Mouse (Mus musculus) midbrain, embryonic 14.5 days (tissue): ENCODE results near the gene Itgal. TPM values are rescaled to one million over a fixed set of nuclear protein-coding genes. Genes with fewer than 3 reads are reported as not detected.
"Not testable (repeated sequence)": the region's sequence is repeated elsewhere in the genome, so short reads cannot be mapped to it uniquely, and the experiment has no call there.

ENCODE experiments used
- ATAC-seq: fragments of 200-750 bp; cut with Nextera tagmentation; 2 replicates; pipeline ENCODE4 v1.8.0; 2017; ENCODE audit warnings: moderate number of reproducible peaks, moderate library complexity; ENCODE audit not compliant: low FRiP score, low TSS enrichment
- DNase-seq: peaks from one replicate; pipeline ENCODE4 v3.0.0-alpha.2; 2015
- H3K27ac ChIP-seq: fragments of 300-500 bp; sonication (generic); replicated peaks from 2 replicates; pipeline ENCODE4 v1.5.1; 2014; ENCODE audit warnings: mild to moderate bottlenecking, low read depth, low read length, moderate library complexity
- H3K27me3 ChIP-seq: fragments of 300-500 bp; sonication (generic); 2 replicates; pipeline ENCODE4 v1.6.1; 2014; ENCODE audit warnings: low read length, control low read depth, mixed read lengths; ENCODE audit not compliant: control insufficient read depth, insufficient read depth
- H3K36me3 ChIP-seq: fragments of 300-500 bp; sonication (generic); 2 replicates; pipeline ENCODE4 v1.6.1; 2014; ENCODE audit warnings: low read length, control low read depth; ENCODE audit not compliant: control insufficient read depth, insufficient read depth
- H3K4me1 ChIP-seq: fragments of 300-500 bp; sonication (generic); 2 replicates; pipeline ENCODE4 v1.6.1; 2014; ENCODE audit warnings: mild to moderate bottlenecking, antibody characterized with exemption, low read length, control low read depth; ENCODE audit not compliant: control insufficient read depth, insufficient read depth
- H3K4me2 ChIP-seq: fragments of 300-500 bp; sonication (generic); 2 replicates; pipeline ENCODE4 v1.6.1; 2014; ENCODE audit warnings: mild to moderate bottlenecking, low read length, moderate library complexity
- H3K4me3 ChIP-seq: fragments of 300-500 bp; sonication (generic); replicated peaks from 2 replicates; pipeline ENCODE4 v1.5.1; 2014; ENCODE audit warnings: low read depth, low read length
- H3K9ac ChIP-seq: fragments of 300-500 bp; sonication (generic); replicated peaks from 2 replicates; pipeline ENCODE4 v1.6.1; 2014; ENCODE audit warnings: mild to moderate bottlenecking, low read length, moderate library complexity
- H3K9me3 ChIP-seq: fragments of 300-500 bp; sonication (generic); 2 replicates; pipeline ENCODE4 v1.6.1; 2016; ENCODE audit warnings: low read length, control low read depth, mixed read lengths; ENCODE audit not compliant: control insufficient read depth
- WGBS: fragments of 180-500 bp; shearing (Covaris S2); extraction: QIAGEN DNeasy Blood & Tissue Kit; methylation state at CpG from one replicate; pipeline ENCODE4 v1.1.7; 2014; 5-methylcytosine and 5-hydroxymethylcytosine counted together
- polyA plus RNA-seq: library from polyadenylated mRNA; unstranded; fragments of >200 nt; fragmentation: Nextera tagmentation; extraction: Ambion mirVana; gene quantifications from 2 replicates; pipeline ENCODE4 v1.2.1, GENCODE M21; 2014

Gene Itgal
- polyA plus RNA-seq, 1 experiment from 2014 or later: 0.39 TPM

DNA sequence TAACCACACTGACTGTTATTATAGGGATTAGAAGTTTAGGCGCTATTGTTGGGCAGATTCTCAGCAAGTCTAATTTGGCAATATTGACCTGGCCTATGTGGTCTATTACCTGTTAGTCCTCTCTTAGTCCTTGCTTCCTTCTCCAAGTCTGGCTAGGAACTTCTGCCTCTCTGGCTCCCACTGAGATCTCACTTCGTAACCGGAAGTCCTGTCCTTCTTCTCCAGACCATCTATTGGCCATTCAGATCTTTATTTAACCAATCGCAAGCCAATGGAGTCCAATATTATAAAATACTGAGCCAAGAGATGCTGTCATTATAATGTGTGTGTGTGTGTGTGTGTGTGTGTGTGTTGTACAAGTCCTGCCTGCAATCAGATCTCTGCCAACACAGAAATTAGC lies 68.1 kb downstream of the Itgal start:
- H3K9ac ChIP-seq: 0 out of 2 replicates have a peak overlapping the region, but pooled peaks have one; percentile 52
- no peaks in the 10 kb centered on the region for H3K36me3 ChIP-seq
- no peak for ATAC-seq
- peak; percentile 39 for DNase-seq
- peak overlapping the region; percentile 45; the same call in 1 of the 2 replicates for H3K27ac ChIP-seq
- WGBS: 47% methylated on average over 4 of the region's 4 CpGs
- peak overlapping the region; percentile 31 for H3K4me3 ChIP-seq
- H3K4me1 ChIP-seq: peaks cover 10% of the 10 kb centered on the region; the same call in 1 of the 2 replicates
- H3K27me3 ChIP-seq: no peaks in the 10 kb centered on the region; the same call in 1 of the 2 replicates
- peak overlapping the region; percentile 60 for H3K4me2 ChIP-seq
- H3K9me3 ChIP-seq: no peaks in the 10 kb centered on the region

DNA sequence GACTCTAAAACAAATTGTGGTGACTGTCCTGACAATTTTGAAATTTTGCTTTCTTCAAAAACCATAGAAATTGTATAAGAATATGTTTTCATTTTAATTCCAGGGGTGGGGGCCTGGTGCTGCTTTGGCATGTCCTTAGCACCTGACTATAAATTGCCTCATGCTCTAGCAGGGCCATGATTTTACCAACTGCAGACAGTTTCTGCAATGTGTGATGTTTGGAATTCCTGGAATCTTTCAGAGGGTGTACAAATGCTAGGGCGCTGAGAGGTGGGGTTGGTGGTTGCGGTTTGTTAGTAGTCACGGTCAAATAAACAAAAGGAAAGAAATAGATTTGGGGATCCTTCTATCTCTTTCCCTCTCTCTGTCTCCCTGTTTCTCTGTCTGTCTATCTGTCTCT lies 70.2 kb downstream of the Itgal start:
- Histone ChIP-seq H3K27me3 (no peaks in the 10 kb centered on the region), H3K27ac (no peak overlapping the region), H3K4me3 (no peak overlapping the region), H3K4me2 (no peak overlapping the region), H3K4me1 (peaks cover 10% of the 10 kb centered on the region; the same call in 1 of the 2 replicates), H3K9me3 (no peaks in the 10 kb centered on the region), H3K36me3 (no peaks in the 10 kb centered on the region), H3K9ac (no peak overlapping the region)
- DNase-seq (no peak), ATAC-seq (no peak)
- 92% methylated on average over 3 of the region's 3 CpGs for WGBS

DNA sequence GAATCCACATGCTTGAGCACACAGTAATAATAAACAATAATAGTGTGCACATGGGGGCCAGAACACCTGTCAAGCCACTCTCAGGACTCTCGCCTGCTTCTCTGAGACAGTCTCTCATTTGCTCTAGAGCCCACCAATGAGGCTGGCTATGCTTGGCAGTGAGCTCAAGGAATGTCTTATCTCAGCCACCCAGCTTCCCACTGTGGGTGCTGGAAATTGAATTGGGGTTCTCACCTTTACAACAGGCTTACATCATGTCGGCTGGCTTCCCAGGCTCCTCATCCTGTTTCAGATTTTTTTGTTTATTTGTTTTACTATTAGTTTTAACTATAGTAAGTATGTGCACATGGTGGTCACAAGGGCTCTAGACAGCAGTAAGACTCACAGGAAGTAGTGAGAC lies 75.2 kb downstream of the Itgal start:
- Histone ChIP-seq H3K27ac (no peak overlapping the region), H3K9me3 (no peaks in the 10 kb centered on the region), H3K4me3 (no peak overlapping the region), H3K36me3 (no peaks in the 10 kb centered on the region), H3K9ac (no peak overlapping the region), H3K4me2 (no peak overlapping the region), H3K27me3 (no peaks in the 10 kb centered on the region), H3K4me1 (no peaks in the 10 kb centered on the region)
- WGBS: 83% methylated on average over 2 of the region's 2 CpGs
- ATAC-seq (no peak), DNase-seq (no peak)

DNA sequence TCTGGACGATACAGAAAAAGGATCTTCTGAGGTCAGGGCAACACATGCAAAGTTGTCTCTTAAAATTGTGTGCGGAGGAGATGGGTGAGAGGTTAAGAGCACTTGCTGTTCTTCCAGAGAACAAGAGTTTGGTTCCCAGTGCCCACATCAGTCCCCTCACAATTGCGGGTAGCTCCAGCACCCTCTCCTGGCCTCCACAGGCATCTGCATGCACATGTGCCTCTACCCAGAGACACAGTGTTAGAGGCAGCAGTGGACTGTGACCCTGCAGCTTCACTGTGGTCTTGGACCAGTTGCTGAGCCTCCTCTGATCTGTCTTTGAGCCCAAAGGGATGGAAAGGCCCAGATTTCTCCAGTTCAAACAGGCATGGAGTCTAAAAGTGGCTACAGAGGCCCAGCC lies 75.8 kb downstream of the Itgal start:
- H3K27ac ChIP-seq, DNase-seq, H3K27me3 ChIP-seq, ATAC-seq, H3K4me1 ChIP-seq, H3K9ac ChIP-seq, H3K4me3 ChIP-seq, H3K9me3 ChIP-seq, H3K36me3 ChIP-seq, H3K4me2 ChIP-seq: not testable (repeated sequence)
- 85% methylated on average over 3 of the region's 3 CpGs for whole genome bisulfite sequencing

DNA sequence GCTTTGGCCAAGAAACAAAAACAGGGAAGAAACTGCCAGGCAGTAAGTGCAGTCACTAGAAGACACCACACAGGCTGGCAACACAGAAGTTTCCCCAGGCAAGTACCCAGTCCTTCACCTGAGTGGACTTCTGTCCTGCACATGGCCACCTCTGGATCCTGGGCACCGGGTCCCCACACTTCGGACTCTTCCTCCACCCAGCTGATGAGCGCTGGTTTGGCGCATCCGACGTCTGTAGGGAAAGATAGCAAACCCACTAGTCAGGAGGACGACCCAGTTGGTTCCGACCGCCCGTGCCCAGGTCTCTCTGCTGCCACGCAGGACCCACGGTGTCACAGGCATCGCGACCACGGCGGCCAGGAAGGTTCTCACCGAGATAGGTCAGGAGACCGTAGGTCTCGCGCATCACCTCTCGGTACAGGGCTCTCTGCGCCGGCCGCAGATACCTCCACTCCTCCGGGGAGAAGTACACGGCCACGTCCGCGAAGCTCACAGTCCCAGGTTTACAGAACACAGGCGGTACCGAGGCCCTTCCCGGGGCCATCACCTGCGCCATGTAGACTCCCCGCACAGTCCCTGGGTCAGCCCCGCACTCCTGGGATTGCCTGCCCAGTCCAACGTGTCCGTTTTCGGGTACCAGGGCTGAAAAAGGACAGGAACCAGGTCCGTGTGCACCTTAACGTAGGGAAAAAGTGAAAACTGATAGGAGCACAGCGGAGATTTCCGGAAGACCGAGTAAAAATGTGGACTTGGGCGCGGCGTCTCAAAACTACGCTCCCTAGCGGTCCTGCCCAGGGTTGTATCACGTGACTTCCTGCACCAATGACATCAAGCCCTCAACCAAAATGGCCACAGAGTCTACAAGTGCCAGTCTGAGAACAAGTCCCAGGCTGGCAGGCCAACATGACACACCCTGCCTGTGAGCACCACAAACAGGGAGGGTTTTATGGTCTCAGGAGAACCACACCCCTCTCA lies 79.5 kb downstream of the Itgal start, which contains the start of gene Zfp747:
Zfp747 (minus strand) TSS at position 780 of the 975 bp plus-strand sequence.
- DNase-seq (peak; percentile 95), ATAC-seq (peak; percentile 92)
- not testable (repeated sequence) for H3K27me3 ChIP-seq, H3K36me3 ChIP-seq, H3K9me3 ChIP-seq, H3K4me1 ChIP-seq
- H3K9ac ChIP-seq: peak within 1 kb of the TSS; percentile 73
- H3K27ac ChIP-seq: peak within 1 kb of the TSS; percentile 65; the same call in 1 of the 2 replicates
- WGBS: 3% methylated on average over 49 of the region's 49 CpGs
- peak within 1 kb of the TSS; percentile 68 for H3K4me2 ChIP-seq
- peak within 1 kb of the TSS; percentile 65 for H3K4me3 ChIP-seq

DNA sequence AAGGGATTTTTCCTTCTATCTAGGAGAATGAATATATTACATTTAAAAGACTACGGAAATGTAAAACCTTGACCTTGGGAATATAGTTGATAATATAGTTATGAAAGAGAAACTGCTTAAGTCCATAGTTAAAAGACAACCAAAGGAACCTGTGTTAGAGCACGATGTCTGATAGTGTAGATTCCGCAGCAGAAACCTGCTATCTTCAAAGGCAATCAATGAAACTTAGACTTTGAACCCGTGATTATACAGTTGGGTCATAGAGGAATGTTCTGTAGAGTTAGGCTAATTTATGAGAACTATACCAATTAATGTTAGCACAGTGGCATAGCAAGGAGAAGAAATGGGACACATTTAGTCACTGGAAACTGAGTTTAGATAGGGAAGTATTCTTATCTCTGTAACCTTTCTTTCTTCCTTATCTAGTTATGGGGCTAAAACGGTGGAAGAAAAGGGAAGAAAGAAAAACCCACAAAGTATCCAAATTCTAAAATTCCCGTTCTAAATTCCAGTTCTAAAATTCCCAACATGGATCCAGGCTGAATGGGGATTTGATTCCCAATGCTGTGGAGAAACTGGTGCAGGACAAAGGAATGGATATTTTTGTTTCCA lies 82.4 kb downstream of the Itgal start:
- H3K4me1 ChIP-seq: no peaks in the 10 kb centered on the region
- no peak overlapping the region for H3K9ac ChIP-seq
- WGBS: 80% methylated on average over 6 of the region's 6 CpGs
- no peak overlapping the region for H3K27ac ChIP-seq
- H3K36me3 ChIP-seq: peaks cover 3% of the 10 kb centered on the region; the same call in 1 of the 2 replicates
- DNase-seq (no peak), ATAC-seq (no peak)
- H3K4me3 ChIP-seq: no peak overlapping the region
- no peak overlapping the region for H3K4me2 ChIP-seq
- no peaks in the 10 kb centered on the region for H3K27me3 ChIP-seq
- H3K9me3 ChIP-seq: no peaks in the 10 kb centered on the region

Other genes starting within 250 kb of the Itgal start
- not detected in 2 replicates for gene Zg16, start 208.9 kb upstream of the Itgal start, polyA plus RNA-seq
- gene AI467606, start 204.9 kb upstream of the Itgal start, polyA plus RNA-seq: 0.84 and 2.2 TPM in 2 replicates
- 0.11 and 0.67 TPM in 2 replicates for gene Qprt, start 174.0 kb upstream of the Itgal start, polyA plus RNA-seq
- gene Spn, start 158.4 kb upstream of the Itgal start, polyA plus RNA-seq: not detected in 2 replicates
- gene Cd2bp2, start 100.2 kb upstream of the Itgal start, polyA plus RNA-seq: 59.5 and 81.1 TPM in 2 replicates
- gene Tbc1d10b, start 87.8 kb upstream of the Itgal start, polyA plus RNA-seq: 24.6 and 27.6 TPM in 2 replicates
- gene Mylpf, start 87.4 kb upstream of the Itgal start, polyA plus RNA-seq: 4.3 and 4.5 TPM in 2 replicates
- gene Zfp553, start 63.2 kb upstream of the Itgal start, polyA plus RNA-seq: 31.9 and 39.7 TPM in 2 replicates
- gene Sept1, start 63.1 kb upstream of the Itgal start, polyA plus RNA-seq: 11.6 and 13.6 TPM in 2 replicates
- 55.2 and 71.2 TPM in 2 replicates for gene Zfp771, start 52.0 kb upstream of the Itgal start, polyA plus RNA-seq
- 125 and 134 TPM in 2 replicates for gene Dctpp1, start 35.6 kb upstream of the Itgal start, polyA plus RNA-seq
- gene Sephs2, start 22.2 kb upstream of the Itgal start, polyA plus RNA-seq: 77.6 and 78.4 TPM in 2 replicates
- gene Zfp768, start 49.3 kb downstream of the Itgal start, polyA plus RNA-seq: 5.1 and 12.9 TPM in 2 replicates
- gene Zfp747, start 79.8 kb downstream of the Itgal start, polyA plus RNA-seq: 7.0 and 7.7 TPM in 2 replicates
- 5.3 and 6.9 TPM in 2 replicates for gene 9130019O22Rik, start 90.9 kb downstream of the Itgal start, polyA plus RNA-seq
- gene E430018J23Rik, start 97.4 kb downstream of the Itgal start, polyA plus RNA-seq: 5.5 and 6.2 TPM in 2 replicates
- gene Zfp764, start 110.6 kb downstream of the Itgal start, polyA plus RNA-seq: 4.6 and 5.7 TPM in 2 replicates
- gene Zfp688, start 125.8 kb downstream of the Itgal start, polyA plus RNA-seq: 31.9 and 33.9 TPM in 2 replicates
- gene Zfp689, start 152.9 kb downstream of the Itgal start, polyA plus RNA-seq: 16.1 and 16.6 TPM in 2 replicates
- gene Prr14, start 163.4 kb downstream of the Itgal start, polyA plus RNA-seq: 41.8 and 44.3 TPM in 2 replicates
- 14.9 and 17.8 TPM in 2 replicates for gene Fbrs, start 182.9 kb downstream of the Itgal start, polyA plus RNA-seq
- 46.1 and 64.3 TPM in 2 replicates for gene Srcap, start 215.7 kb downstream of the Itgal start, polyA plus RNA-seq
- gene Gm42715, start 223.3 kb downstream of the Itgal start, polyA plus RNA-seq: 18.8 and 20.8 TPM in 2 replicates